Mouse (Mus musculus) erythroid progenitor cell, adult 5-6 weeks (primary cell): ENCODE data around the gene Itga7. TPM values are rescaled to one million over a fixed set of nuclear protein-coding genes. Genes with fewer than 3 reads are reported as not detected.

Experiments used
- ATAC-seq: replicated peaks from 2 replicates; pipeline ENCODE4 v1.8.0; 2016; ENCODE audit warnings: moderate number of reproducible peaks, mild to moderate bottlenecking, moderate TSS enrichment, inconsistent platforms; ENCODE audit not compliant: poor library complexity, low FRiP score, severe bottlenecking
- total RNA-seq, 2 experiments: library from RNA; stranded (forward) in 1 of 2; stranded (reverse) in 1 of 2; fragments of 150-400 nt in 1 of 2; fragments of 186-747, 209-891 nt in 1 of 2; gene quantifications; 2 replicates each; pipeline versions ENCODE4 v1.2.3 to v1.2.4; 2015 to 2017; ENCODE audit warnings: low replicate concordance in 2 of 2

Itga7 gene
- total RNA-seq (2015; ENCODE audit: low replicate concordance): not detected in 2 replicates
- total RNA-seq (2017; ENCODE audit: low replicate concordance): not detected in 2 replicates

DNA sequence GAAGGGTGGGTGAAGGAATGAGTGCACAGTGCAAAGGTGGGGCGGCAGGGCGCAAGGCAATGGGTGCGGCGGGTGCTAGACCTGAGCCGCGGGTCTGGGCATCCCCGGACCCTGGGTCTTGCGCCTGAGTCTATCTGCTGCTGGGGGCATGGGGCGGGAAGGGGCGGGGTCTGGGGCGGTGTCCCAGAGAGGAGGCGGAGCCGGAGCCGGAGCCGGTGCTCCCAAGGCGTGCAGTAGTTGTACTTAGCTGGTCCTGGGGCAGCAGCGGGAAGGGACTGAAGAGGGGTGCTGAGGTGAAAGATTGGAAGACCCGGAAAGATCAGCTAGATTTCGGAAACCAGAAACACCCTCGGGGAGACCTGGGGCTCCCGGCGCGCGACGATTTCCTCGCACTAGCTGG lies at the start of gene Itga7:
Gene Itga7 (plus strand): TSS at position 245 of the 400 bp plus-strand sequence.
- ATAC-seq: no peak

DNA sequence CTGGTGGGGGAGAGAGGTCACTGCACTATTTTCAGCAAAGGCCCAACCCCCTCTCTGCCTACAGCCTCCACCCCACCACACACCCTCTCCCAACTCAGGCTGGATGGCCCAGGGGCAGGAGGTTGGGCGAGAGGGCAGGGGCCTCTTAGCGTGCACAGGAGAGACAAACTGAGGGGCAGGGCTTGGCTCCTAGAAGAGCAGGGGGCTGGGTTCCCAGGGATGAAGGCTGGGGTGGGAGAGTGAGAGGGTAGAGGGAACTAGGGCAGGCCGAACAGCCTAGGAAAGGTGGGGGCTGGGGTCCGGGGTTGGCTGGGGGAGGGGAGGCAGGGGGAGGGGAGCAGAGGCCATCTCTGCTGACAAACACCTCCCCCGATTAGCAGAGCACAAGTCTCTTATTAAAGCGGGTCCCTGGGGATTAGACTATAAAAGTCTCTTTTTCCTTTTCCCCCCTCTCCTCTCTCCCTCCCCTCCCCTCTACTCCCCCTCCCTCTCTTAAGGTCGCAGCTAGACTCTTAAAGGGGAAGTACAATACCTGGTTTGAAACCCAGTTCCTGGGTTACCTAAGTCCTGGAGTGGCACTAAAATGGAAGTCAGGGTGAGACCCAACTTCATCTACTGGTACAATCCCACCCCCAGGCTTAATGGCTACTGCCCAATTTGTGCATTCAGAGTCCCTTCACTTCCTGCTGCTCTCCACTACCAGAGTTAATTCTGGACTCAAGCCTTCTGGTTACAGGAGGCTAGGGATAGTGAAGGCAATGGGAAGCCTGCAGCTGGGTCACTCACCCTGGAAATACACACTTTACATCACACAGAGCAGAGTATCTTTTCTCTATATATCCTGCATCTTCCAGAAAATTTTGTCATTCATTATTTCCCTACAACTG lies 44.4 kb upstream of the Itga7 start:
- no peak for ATAC-seq

DNA sequence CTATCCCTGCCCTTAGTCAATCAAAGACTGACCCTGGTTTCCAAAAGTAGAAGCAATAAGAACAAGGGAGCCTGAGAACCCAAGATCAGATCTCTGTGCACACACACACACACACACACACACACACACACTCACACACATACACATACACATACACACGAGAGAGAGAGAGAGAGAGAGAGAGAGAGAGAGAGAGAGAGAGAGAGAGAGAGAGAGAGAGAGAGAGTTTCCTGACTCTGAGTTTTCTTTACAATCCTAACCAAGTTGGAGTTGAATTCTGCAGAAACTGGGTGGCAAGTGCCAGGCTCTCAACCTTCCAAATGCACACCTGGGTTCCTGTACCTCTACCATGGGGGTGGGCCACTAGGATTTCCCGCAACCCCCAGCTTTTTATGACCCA lies 43.8 kb upstream of the Itga7 start:
- no peak for ATAC-seq

DNA sequence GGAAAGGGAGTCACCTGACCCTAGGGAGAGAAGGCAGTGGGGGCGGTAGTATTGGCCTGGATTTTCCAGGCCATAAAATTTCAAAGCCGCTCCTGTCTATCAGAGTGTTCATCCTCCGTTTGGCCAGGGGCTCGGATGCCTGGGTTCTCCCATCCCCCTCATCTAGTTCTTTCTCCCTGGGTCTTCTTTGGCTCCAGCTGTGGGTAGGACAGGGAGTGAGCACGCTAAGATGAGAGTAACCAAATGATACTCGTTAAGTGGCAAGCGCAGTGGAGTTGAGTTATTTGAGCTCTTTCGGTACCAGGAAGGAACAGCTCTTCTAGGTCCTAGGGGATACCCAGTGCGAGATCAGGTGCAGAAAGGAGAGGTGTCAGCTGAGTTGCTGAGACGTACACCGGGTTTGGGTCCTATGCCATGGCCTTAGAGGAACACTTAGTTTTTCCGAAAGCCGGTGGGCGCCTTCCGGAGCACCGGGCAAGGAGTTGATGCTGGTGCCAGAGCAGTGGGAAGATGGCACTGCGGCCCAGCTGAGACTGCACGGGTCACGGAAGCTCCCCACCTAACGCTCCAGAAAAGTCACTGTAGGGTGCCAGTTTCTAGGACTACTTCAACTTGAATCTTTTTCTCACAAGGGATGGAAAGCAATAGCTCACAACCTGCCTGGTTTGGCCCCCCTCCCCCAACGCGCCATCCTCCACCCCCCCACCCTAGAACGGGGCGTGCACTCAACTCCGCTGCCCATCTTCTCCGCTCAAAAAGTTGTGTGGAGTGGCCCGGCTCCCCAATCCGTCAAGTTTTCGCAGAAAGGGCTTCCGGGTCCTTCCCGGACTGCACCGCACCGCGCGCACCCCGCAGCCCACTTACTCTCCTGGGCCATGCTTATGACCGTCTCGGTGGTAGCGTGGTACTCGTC lies 43.0 kb upstream of the Itga7 start:
- no peak for ATAC-seq

DNA sequence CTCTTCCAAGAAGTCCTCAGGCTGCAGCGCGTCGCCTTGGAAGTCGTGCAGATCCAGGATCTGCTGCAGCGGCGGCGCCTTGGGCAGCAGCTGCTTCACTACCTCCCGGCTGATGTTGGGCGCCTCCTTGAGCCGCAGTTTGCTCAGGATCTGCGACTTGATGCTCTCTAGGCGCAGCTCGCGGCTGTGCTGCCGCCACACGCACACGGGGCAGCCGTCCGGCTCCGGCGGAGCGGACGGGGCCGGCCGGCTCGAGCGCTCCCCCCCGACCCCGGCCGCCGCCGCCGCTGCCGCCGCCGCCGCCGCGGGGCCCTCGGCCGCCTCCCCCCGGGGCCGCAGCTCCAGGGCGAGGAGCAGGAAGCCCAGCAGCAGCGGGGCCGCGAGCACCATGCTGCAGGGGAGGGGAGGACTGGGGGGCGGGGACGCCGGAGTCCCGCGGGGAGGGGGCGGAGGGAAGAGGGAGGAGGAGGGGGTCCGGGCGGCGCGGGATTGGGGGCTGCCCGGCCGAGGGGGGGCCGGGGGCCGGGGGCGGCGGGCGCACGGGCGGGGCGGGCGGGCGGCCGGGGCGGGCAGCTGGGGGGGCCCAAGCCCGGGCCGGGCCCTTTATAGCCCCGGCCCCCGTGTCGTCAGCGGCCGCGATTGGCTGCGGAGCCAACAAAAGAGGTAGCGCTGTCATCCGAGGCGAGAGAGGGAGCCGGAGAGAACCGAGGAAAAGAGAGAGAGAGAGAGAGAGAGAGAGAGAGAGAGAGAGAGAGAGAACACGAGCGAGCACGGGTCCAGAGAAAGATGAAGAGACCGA lies 42.1 kb upstream of the Itga7 start, which contains the start of gene Gdf11:
Gene Gdf11 (minus strand): TSS at position 423 of the 799 bp plus-strand sequence.
- ATAC-seq: no peak

DNA sequence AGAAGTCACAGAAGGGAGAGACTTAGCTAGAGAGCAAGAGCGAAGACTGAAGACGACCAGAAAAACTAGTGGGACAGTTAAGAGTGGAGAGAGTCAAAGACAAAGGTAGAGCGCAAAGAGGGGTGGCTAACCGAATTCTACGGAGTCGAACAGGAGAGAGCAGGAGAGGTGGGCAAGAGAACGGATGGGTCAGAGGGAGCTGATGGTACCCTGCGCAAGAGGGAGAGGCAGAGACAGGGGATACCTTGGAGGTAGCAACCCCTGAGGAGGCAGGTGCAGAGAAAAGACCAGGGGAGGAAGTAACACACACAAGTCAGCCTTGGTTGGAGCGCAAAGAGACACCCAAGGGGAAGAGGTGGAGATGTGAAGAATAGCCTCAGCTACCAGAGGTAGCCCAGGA lies 41.4 kb upstream of the Itga7 start:
- ATAC-seq: no peak

DNA sequence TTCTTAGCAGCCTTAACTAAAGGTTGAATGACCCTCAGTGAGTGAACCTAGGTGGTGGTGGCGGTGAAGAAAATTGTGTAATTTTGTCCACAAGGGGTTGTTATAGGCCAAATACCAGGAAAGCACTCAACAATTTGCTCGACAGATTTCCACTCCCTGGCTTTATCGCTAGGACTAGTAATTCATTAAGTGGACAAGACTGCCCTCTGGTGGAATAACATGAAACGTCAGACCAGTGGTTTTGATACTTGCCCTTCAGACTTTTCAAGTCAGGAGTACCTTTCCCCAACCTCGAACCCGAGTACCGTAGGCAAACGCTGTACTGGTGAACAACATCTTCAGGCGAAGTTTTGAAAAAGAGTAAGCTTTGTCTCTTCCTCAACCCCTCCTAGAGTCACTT lies 38.2 kb upstream of the Itga7 start:
- peak; percentile 59; the same call in 1 of the 2 replicates for ATAC-seq

DNA sequence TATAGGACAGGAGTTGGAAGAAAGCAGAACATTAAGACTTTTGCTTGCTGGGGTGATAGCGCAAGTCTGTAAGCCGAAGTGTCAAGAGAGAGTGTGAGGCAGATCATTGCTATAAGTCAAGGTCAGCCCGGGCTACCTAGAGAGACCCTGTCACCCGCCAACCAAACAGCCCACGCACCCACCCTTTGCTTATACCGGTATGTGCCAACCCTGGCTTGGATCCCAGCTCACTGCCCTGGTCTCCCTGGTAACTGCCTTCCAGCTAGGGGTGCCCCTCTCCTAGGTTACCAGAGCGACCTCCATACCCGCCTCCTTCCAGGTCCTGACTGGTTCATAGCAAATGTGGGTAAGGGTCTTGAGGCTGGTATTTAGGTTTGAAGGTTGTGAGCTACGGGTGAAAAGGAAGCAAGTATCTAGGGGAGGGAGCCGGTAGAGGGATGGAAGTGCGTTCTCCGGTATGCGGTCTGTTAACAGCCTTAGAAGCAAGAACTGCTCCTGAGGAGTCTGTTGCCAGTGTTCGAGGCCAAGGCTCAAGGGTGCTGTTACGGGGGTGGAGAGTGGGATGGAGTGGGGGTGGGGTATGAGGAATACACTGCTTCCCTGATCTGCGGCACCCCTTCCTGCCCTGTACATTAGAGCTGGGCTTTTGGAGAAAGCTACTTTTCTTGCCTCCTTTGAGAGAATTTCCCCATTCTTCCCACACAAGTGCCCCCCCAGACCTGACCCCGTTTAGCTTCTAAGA lies 37.5 kb upstream of the Itga7 start:
- ATAC-seq: no peak

DNA sequence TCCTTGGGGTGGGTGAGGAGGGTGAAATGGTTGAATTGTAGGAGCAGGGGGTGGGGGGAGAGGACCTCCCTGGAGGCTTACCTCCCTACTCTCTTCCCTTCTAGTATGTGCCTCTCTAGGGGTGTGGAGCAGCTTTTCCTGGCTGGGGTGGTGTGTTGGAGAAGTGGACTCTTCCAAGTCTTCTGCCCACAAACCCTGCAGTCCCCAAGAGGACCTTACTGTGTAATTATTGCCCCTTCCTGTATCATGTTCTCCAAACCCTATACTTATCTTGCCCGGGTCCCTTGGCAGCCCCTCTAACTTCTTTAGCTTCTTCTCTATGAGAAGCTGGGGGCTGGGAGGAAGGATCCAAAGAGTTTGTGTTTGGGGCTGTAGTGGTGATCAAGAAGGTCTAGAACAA lies 36.8 kb upstream of the Itga7 start:
- no peak for ATAC-seq

DNA sequence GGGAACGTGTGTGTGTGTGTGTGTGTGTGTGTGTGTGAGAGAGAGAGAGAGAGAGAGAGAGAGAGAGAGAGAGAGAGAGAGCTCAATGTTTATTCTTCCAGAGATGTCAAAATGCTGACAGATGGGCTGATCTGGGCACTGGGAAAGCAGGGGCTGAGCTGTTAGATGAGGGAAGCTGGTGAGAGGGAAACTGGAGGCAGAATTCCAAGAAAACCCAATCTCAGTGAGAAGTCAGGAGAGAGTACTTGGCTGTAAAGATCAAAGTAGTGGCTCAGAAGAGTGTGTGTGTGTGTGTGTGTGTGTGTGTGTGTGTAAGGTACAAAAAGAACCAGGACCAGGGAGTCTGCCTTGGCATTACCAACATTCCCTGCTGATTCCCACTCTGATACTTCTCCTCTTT lies 36.1 kb upstream of the Itga7 start:
- no peak for ATAC-seq

DNA sequence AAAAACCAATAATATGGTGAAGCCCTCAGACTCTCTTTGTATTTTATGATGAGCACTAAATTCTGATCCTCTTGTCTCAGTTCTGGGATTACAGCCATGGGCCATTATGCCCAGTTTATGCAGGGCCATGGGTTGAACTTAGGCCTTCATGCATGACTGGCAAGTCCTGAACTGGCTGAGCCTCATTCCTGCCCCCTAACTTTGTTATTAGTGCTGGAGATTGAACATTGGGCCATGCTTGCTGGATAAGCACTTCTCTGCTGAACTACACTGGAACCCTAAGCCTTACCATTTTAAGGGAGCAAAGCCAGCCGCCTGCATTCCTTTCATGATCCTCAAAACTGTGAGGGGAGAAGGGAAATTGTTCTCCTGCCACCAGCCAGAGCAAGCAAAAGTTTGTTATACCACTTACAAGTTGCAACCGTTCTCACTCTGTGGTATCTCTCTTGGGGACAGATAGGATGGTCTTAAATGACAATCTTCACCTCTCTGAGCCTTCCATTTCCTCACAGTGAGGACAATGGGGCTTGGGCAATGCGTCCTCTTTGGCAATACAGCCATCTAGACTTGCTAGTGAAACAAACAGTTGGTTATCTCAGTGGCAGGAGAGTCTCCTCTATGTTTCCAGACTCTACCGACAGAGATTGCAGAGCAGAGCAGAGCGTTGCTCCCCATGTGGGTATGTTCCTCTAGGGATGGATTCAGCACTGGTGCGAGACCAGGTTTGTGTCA lies 33.7 kb upstream of the Itga7 start:
- ATAC-seq: no peak

DNA sequence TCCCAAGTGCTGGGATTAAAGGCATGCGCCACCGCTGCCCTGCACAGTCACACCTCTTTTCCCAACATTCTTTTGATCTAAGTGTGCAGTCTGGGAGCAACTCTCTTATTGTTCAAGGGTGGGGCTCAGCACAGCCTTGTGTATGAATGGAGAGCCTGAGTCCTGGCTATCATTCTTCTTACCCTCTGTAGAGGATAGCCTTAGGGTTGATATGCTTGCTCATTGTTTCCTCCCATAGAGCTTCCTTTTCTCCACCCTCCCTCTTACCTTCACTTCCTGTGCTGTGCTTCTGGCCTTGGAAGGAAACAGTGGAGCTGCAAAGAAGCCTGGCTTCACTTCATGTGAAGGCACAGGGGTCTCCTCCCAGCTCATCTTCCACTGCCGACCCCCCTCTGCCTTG lies 32.9 kb upstream of the Itga7 start, which contains the start of gene Cd63:
Gene Cd63 (plus strand): TSS at position 292 of the 400 bp plus-strand sequence.
- no peak for ATAC-seq

DNA sequence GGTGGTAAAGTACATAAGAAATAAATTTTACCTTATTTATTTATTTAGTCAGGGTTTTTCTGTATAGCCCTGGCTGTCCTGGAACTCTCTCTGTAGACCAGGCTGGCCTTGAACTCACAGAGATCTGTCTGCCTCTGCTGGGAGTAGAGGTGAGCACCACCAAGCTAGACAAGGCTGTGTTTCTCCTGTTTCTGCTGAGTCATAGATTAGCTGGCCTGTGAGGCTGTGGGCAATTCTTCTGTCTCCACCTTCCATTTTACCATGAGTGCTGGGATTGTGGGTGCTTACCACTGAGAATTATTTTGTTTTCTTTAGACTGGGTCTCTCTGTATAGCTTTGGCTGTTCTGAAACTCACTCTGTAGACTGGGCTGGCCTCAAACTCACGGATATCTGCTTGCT lies 32.2 kb upstream of the Itga7 start:
- no peak for ATAC-seq

DNA sequence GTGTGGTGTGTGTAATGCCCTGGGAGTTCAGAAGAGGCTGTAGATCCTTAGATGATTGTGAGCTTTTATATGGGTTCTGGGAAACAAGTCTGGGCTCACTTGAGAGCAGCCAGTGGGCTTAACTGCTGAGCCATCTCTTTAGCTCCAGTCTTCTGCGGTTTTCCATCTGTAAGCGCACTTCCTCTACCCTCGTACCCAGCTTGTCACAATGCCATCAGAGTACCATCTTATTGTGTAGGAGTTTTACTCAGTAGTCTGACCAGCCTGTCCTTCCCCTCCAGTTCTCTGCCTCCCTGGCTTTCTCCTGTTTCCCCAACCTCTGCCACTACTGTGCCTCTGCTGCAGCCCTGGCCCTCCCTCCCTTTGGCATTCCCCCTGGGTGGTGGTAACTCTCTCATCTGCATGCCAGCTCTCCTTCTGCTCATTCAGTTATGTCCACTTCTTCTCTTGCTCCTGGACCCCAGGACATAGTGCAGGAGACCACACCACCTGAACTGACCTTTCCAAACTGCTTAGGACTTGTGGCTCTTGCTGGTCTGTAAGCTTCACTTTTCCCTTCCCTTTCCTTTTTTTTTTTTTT lies 31.1 kb upstream of the Itga7 start:
- no peak for ATAC-seq

DNA sequence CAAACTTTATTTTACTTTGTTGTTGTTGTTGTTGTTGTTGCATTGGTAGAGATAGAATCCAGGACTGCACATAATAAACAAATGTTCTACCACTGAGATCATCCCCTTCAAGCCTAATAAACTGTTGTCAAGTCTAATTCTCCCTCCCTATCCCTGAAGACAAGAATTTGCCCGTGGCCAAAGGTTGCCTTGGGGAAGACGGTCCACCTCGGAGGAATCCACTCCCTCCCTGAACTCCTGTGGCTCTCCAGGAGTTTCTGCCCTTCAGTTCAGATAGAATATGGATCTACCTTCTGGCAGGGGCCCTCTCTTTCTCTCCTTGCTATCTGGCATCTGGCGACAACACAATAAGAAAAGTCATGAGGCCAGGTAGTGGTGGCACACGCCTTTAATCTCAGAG lies 28.8 kb upstream of the Itga7 start:
- ATAC-seq: no peak

DNA sequence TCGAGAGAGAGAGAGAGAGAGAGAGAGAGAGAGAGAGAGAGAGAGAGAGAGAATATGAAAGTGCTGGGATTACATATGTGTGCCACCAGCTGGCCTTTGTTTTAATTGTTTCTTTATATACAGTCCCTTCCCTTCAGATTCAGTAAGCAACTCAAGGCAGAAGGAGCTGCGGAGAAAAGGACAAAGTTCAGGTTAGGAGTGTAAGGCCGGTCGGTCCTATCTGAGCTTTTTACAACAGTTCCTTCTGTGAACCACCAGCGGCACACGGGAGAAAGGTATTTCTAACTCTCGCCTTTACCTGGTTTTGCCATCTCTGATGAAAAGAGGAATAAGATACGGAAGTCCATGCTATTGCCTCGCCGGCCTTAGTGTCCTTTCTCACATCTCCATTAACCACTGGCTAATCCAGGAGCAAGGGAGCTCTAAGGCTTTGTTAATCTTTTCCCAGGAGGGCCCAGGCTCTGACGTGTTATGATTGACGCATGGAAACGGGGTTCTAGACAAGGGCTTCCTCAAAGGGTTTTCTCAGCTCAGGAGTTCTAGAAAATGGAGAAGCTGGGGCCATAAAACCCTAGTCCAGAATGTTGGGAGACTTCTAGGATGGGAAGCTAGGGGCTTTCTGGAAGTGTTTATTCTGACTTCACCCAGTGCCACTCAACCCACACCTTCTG lies 24.7 kb upstream of the Itga7 start:
- ATAC-seq: no peak

DNA sequence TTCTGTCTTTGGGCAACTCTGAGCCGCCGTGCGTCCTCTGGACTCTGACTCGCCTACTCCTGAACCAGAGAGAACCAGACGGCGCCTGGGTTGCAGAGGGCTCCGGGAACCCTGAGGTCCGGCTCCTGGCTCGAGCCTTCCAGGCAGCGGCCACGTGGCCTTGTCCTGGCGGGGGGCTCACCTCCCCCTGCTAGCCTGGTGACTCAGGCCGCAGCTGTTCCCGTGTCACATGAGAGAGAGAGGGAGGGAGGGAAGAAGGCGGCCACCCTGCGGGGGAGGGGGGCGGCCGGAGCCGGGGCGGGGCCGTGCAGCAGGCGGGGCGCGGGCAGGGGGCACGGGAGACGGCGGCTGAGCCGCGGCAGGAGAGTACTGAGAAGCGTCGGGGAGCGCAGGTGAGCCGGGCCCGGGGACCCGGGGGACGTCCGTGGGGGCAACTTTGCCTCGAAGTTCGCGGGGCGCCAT lies 24.0 kb upstream of the Itga7 start:
- no peak for ATAC-seq
